Mouse (Mus musculus): ENCODE results near the gene D5Ertd579e. TPM values are rescaled to one million over a fixed set of nuclear protein-coding genes. Genes with fewer than 3 reads are reported as not detected.

The D5Ertd579e gene
- polyA plus RNA-seq, 1 experiment from 2014 or later, result 33.3 TPM

GRCm38 (mm10) chr5:36698067-36698670, 2.3 kb upstream of the D5Ertd579e start:
- ATAC-seq (ENCODE audit: low FRiP score, low read depth), result no peak
- no peaks in the 10 kb centered on the region for H3K36me3 ChIP-seq
- H3K4me1 ChIP-seq (replicated peaks), result peaks cover 24% of the 10 kb centered on the region
- 80% methylated on average over 7 of the region's 7 CpGs for WGBS
- no peak overlapping the region for H3K9ac ChIP-seq
- no peaks in the 10 kb centered on the region for H3K9me3 ChIP-seq
- no peaks in the 10 kb centered on the region for H3K27me3 ChIP-seq
- no peak overlapping the region for H3K4me3 ChIP-seq
- no peak overlapping the region for H3K27ac ChIP-seq (replicated peaks)
- no peak overlapping the region for H3K4me2 ChIP-seq

DNA sequence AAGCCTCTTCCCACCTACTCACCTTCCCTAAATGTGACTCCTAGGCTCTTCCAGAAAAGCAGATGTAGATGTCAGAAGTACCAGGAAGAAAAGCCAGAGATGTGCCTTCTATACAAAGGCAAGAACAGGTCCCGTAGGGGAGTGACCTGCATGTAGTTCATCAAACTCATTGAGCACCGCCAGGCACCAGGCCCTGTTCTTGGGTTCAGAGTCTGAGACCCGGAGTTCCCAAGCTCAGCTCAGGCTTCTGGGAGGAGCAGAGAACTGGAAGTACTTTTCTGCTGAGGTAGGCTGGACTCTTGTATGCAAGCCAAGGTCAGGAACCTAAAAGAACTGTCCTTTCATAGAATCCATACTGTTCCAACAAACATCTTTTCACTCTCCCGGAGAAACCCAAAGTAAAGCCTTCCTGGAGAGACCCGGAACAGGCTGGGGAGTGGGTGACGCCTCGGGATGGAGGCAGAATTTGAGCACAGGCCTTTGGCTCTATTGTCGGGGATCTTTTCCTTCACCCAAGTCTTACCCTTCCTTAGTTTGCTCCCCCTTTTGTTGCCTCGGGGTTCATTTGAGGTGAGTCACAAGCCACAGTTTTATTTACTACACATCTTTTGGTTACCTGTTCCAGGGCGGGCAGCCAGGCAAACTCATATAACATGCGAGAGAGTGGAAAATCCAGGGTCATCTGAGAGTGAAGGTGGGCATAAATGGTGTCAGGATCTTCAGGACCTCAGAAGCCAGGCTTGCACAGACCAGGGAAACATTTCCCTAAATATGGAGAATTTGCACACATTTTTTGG, 878 bp upstream of the D5Ertd579e start:
- WGBS, result 76% methylated on average over 11 of the region's 11 CpGs

DNA sequence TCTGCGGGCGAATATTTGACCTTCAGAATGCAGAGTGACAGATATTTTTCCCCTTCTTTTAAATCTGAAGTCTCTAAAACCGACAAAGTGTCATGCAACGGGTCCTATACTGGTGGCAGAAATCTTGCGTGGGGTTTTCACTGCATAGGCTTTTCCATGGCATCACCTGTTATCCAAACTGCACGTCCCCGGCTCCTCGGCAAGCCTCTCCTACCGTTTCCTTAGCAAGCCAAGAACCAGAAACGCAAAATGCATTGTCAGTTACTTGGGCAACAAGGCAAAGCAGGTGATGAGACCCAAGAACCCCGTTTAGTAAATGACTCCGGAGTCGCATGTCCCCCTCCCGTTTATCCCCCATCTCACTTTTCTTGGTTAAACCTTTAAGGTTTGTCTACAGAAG, 819 bp downstream of the D5Ertd579e start:
- ATAC-seq (ENCODE audit: low FRiP score, low read depth), result no peak
- peaks cover 28% of the 10 kb centered on the region for H3K4me1 ChIP-seq (replicated peaks)
- H3K27me3 ChIP-seq, result no peaks in the 10 kb centered on the region
- peak overlapping the region; percentile 72 for H3K4me2 ChIP-seq
- H3K27ac ChIP-seq (replicated peaks), result peak overlapping the region; percentile 95
- H3K9ac ChIP-seq, result peak overlapping the region; percentile 93
- 8% methylated on average over 14 of the region's 14 CpGs for WGBS
- H3K4me3 ChIP-seq, result peak overlapping the region; percentile 89
- no peaks in the 10 kb centered on the region for H3K36me3 ChIP-seq
- no peaks in the 10 kb centered on the region for H3K9me3 ChIP-seq

More for the DNA sequence above, 878 bp upstream of the D5Ertd579e start:
- no peaks in the 10 kb centered on the region for H3K9me3 ChIP-seq
- H3K27ac ChIP-seq (replicated peaks), result peak overlapping the region; percentile 95
- no peaks in the 10 kb centered on the region for H3K36me3 ChIP-seq
- H3K9ac ChIP-seq, result 0 out of 2 replicates have a peak overlapping the region, but pooled peaks have one; percentile 93
- ATAC-seq (ENCODE audit: low FRiP score, low read depth), result no peak
- H3K4me2 ChIP-seq, result peak overlapping the region; percentile 72
- H3K27me3 ChIP-seq, result no peaks in the 10 kb centered on the region
- H3K4me1 ChIP-seq (replicated peaks), result peaks cover 28% of the 10 kb centered on the region
- H3K4me3 ChIP-seq, result peak overlapping the region; percentile 89

- H3K9ac ChIP-seq, result no peak overlapping the region
- ATAC-seq (ENCODE audit: low FRiP score, low read depth), result no peak
- WGBS, result 91% methylated on average over 2 of the region's 2 CpGs
These were observed 2.2 kb downstream of the D5Ertd579e start for GRCm38 (mm10) chr5:36693651-36694050.

DNA sequence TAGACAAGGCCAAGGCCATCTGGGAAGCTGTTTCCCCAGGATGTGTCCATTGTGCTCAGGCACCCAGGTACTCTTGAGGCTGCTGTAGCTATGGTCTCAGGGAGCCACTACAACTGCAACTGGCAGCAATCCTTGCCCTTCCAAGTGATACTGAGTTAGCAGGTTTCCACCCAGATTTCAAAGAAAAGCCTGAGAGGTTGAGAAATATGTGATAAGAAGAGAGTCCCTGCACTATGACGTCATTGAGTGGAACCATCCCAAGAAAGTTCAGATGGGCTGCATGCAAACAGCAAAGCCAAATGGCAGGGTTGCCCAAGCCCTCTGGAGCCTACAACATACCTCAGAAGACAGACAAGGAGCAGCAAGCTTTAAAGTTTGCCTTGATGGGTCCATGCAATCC, 4.4 kb downstream of the D5Ertd579e start:
- no peaks in the 10 kb centered on the region for H3K27me3 ChIP-seq
- no peak for ATAC-seq (ENCODE audit: low FRiP score, low read depth)
- H3K4me1 ChIP-seq (replicated peaks), result peaks cover 24% of the 10 kb centered on the region
- H3K9me3 ChIP-seq, result no peaks in the 10 kb centered on the region
- H3K9ac ChIP-seq, result no peak overlapping the region
- no peak overlapping the region for H3K4me2 ChIP-seq
- H3K4me3 ChIP-seq, result no peak overlapping the region
- no peak overlapping the region for H3K27ac ChIP-seq (replicated peaks)
- no peaks in the 10 kb centered on the region for H3K36me3 ChIP-seq
- WGBS, result 84% methylated on average over 1 of the region's 1 CpGs

More at GRCm38 (mm10) chr5:36693651-36694050, 2.2 kb downstream of the D5Ertd579e start:
- Histone ChIP-seq H3K9me3 (no peaks in the 10 kb centered on the region), H3K27me3 (no peaks in the 10 kb centered on the region), H3K4me3 (no peak overlapping the region), H3K4me1 (replicated peaks) (peaks cover 28% of the 10 kb centered on the region), H3K4me2 (peak overlapping the region; percentile 25), H3K36me3 (no peaks in the 10 kb centered on the region), H3K27ac (replicated peaks) (no peak overlapping the region)

- no peaks in the 10 kb centered on the region for H3K9me3 ChIP-seq
- WGBS, result 95% methylated on average over 4 of the region's 4 CpGs
- H3K4me1 ChIP-seq (replicated peaks), result no peaks in the 10 kb centered on the region
- no peak for ATAC-seq (ENCODE audit: low FRiP score, low read depth)
- H3K9ac ChIP-seq, result no peak overlapping the region
- H3K27ac ChIP-seq (replicated peaks), result no peak overlapping the region
- no peaks in the 10 kb centered on the region for H3K27me3 ChIP-seq
- no peak overlapping the region for H3K4me2 ChIP-seq
- no peak overlapping the region for H3K4me3 ChIP-seq
- no peaks in the 10 kb centered on the region for H3K36me3 ChIP-seq
These were observed 10.7 kb downstream of the D5Ertd579e start for GRCm38 (mm10) chr5:36685170-36685569.

GRCm38 (mm10) chr5:36683586-36683985, 12.2 kb downstream of the D5Ertd579e start:
- no peak overlapping the region for H3K4me3 ChIP-seq
- no peaks in the 10 kb centered on the region for H3K9me3 ChIP-seq
- H3K27me3 ChIP-seq, result no peaks in the 10 kb centered on the region
- no peak overlapping the region for H3K4me2 ChIP-seq
- ATAC-seq (ENCODE audit: low FRiP score, low read depth), result no peak
- no peaks in the 10 kb centered on the region for H3K36me3 ChIP-seq
- H3K9ac ChIP-seq, result no peak overlapping the region
- 0 out of 2 replicates have a peak, but pooled peaks cover 7% of the 10 kb centered on the region for H3K4me1 ChIP-seq (replicated peaks)
- WGBS, result 97% methylated on average over 1 of the region's 1 CpGs
- no peak overlapping the region for H3K27ac ChIP-seq (replicated peaks)

DNA sequence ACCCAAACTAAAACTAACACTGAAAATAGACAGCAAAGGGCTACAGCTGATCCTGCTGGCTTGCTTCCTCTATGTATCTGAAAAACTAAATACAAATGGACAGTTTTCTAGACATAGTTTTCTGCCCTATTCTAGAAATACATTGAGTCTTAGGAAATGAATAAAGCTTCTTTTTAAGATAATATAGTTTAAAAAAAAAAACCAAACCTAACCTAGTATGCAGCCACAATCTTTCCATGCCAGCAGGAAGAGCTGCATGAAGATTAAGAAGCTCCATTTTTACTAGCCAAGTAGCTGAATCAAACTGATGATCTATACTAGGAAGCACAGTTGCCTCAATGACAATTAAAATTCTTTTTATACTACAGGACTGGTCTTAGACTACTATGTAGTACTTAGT, 14.6 kb downstream of the D5Ertd579e start:
- no peak overlapping the region for H3K9ac ChIP-seq
- 0 out of 2 replicates have a peak, but pooled peaks cover 7% of the 10 kb centered on the region for H3K4me1 ChIP-seq (replicated peaks)
- no peak for ATAC-seq (ENCODE audit: low FRiP score, low read depth)
- H3K4me2 ChIP-seq, result no peak overlapping the region
- H3K9me3 ChIP-seq, result no peaks in the 10 kb centered on the region
- no peaks in the 10 kb centered on the region for H3K36me3 ChIP-seq
- no peak overlapping the region for H3K4me3 ChIP-seq
- H3K27me3 ChIP-seq, result no peaks in the 10 kb centered on the region
- no peak overlapping the region for H3K27ac ChIP-seq (replicated peaks)

GRCm38 (mm10) chr5:36679918-36680598, 15.8 kb downstream of the D5Ertd579e start:
- no peak overlapping the region for H3K4me2 ChIP-seq
- H3K9ac ChIP-seq, result no peak overlapping the region
- H3K4me3 ChIP-seq, result no peak overlapping the region
- no peaks in the 10 kb centered on the region for H3K36me3 ChIP-seq
- no peaks in the 10 kb centered on the region for H3K27me3 ChIP-seq
- 88% methylated on average over 4 of the region's 4 CpGs for WGBS
- no peaks in the 10 kb centered on the region for H3K9me3 ChIP-seq
- no peak overlapping the region for H3K27ac ChIP-seq (replicated peaks)
- ATAC-seq (ENCODE audit: low FRiP score, low read depth), result no peak
- 0 out of 2 replicates have a peak, but pooled peaks cover 7% of the 10 kb centered on the region for H3K4me1 ChIP-seq (replicated peaks)

- no peak overlapping the region for H3K4me3 ChIP-seq
- no peaks in the 10 kb centered on the region for H3K27me3 ChIP-seq
- no peak overlapping the region for H3K27ac ChIP-seq (replicated peaks)
- ATAC-seq (ENCODE audit: low FRiP score, low read depth), result no peak
- no peak overlapping the region for H3K4me2 ChIP-seq
- no peak overlapping the region for H3K9ac ChIP-seq
- 60% methylated on average over 1 of the region's 1 CpGs for WGBS
- H3K4me1 ChIP-seq (replicated peaks), result 0 out of 2 replicates have a peak, but pooled peaks cover 7% of the 10 kb centered on the region
- no peaks in the 10 kb centered on the region for H3K36me3 ChIP-seq
- H3K9me3 ChIP-seq, result no peaks in the 10 kb centered on the region
These were observed 17.0 kb downstream of the D5Ertd579e start for GRCm38 (mm10) chr5:36678799-36679198.

- no peaks in the 10 kb centered on the region for H3K9me3 ChIP-seq
- H3K4me3 ChIP-seq, result no peak overlapping the region
- WGBS, result 96% methylated on average over 5 of the region's 5 CpGs
These were observed 17.9 kb downstream of the D5Ertd579e start for GRCm38 (mm10) chr5:36677907-36678306.

GRCm38 (mm10) chr5:36675466-36675865, 20.4 kb downstream of the D5Ertd579e start:
- no peaks in the 10 kb centered on the region for H3K9me3 ChIP-seq
- no peak overlapping the region for H3K9ac ChIP-seq
- peaks cover 10% of the 10 kb centered on the region for H3K36me3 ChIP-seq
- no peak for ATAC-seq (ENCODE audit: low FRiP score, low read depth)
- H3K27me3 ChIP-seq, result no peaks in the 10 kb centered on the region
- no peak overlapping the region for H3K4me2 ChIP-seq
- H3K4me3 ChIP-seq, result no peak overlapping the region
- 60% methylated on average over 1 of the region's 1 CpGs for WGBS
- no peak overlapping the region for H3K27ac ChIP-seq (replicated peaks)
- 0 out of 2 replicates have a peak, but pooled peaks cover 7% of the 10 kb centered on the region for H3K4me1 ChIP-seq (replicated peaks)

More at GRCm38 (mm10) chr5:36677907-36678306, 17.9 kb downstream of the D5Ertd579e start:
- H3K27me3 ChIP-seq, result no peaks in the 10 kb centered on the region
- H3K27ac ChIP-seq (replicated peaks), result no peak overlapping the region
- no peak overlapping the region for H3K4me2 ChIP-seq
- H3K4me1 ChIP-seq (replicated peaks), result 0 out of 2 replicates have a peak, but pooled peaks cover 7% of the 10 kb centered on the region
- H3K9ac ChIP-seq, result no peak overlapping the region
- ATAC-seq (ENCODE audit: low FRiP score, low read depth), result no peak
- no peaks in the 10 kb centered on the region for H3K36me3 ChIP-seq

Measured in hindbrain, embryonic 15.5 days (tissue).